Mouse (Mus musculus) brain, adult 2 months (tissue): Measurements from ENCODE around the gene Hddc3.

Source experiments
- DNase-seq: peaks from one replicate; pipeline ENCODE4 v3.0.0; 2011; ENCODE audit warnings: low read depth, low spot score

The Hddc3 gene

GRCm38 (mm10) chr7:80334848-80335247, 8.1 kb upstream of the Hddc3 start:
- no peak for DNase-seq

- DNase-seq = no peak
Measured at GRCm38 (mm10) chr7:80336932-80337331, 6.0 kb upstream of the Hddc3 start.

- DNase-seq = peak; percentile 58
Measured at GRCm38 (mm10) chr7:80339371-80339770, 3.5 kb upstream of the Hddc3 start.

- peak; percentile 99 for DNase-seq
Measured at GRCm38 (mm10) chr7:80339793-80340628, 2.9 kb upstream of the Hddc3 start.

GRCm38 (mm10) chr7:80340793-80341192, 2.1 kb upstream of the Hddc3 start, which contains the start of gene Unc45a:
TSS of gene Unc45a (minus strand) at chr7:80341005.
- DNase-seq = peak; percentile 92

- DNase-seq = no peak
Measured at GRCm38 (mm10) chr7:80341793-80342192, 1.1 kb upstream of the Hddc3 start.

- DNase-seq = no peak
Measured at GRCm38 (mm10) chr7:80343270-80344018, 540 bp downstream of the Hddc3 start.

- no peak for DNase-seq
Measured at GRCm38 (mm10) chr7:80346173-80346572, 3.3 kb downstream of the Hddc3 start.

- DNase-seq = no peak
Measured at GRCm38 (mm10) chr7:80346830-80347229, 3.9 kb downstream of the Hddc3 start.

- no peak for DNase-seq
Measured at GRCm38 (mm10) chr7:80347670-80348586, 5.0 kb downstream of the Hddc3 start.

- DNase-seq = no peak
Measured at GRCm38 (mm10) chr7:80350808-80351207, 7.9 kb downstream of the Hddc3 start.

- no peak for DNase-seq
Measured at GRCm38 (mm10) chr7:80352920-80353319, 10.0 kb downstream of the Hddc3 start.

GRCm38 (mm10) chr7:80356351-80356750, 13.4 kb downstream of the Hddc3 start:
- DNase-seq = no peak

GRCm38 (mm10) chr7:80357156-80357555, 14.3 kb downstream of the Hddc3 start:
- DNase-seq = peak; percentile 90

- DNase-seq = peak; percentile 29
Measured at GRCm38 (mm10) chr7:80358039-80358438, 15.1 kb downstream of the Hddc3 start.

GRCm38 (mm10) chr7:80360435-80360834, 17.5 kb downstream of the Hddc3 start:
- DNase-seq = no peak

- DNase-seq = no peak
Measured at GRCm38 (mm10) chr7:80365759-80366158, 22.9 kb downstream of the Hddc3 start.

- DNase-seq = no peak
Measured at GRCm38 (mm10) chr7:80367232-80367631, 24.3 kb downstream of the Hddc3 start.

GRCm38 (mm10) chr7:80368009-80368408, 25.1 kb downstream of the Hddc3 start:
- DNase-seq = no peak

- peak; percentile 51 for DNase-seq
Measured at GRCm38 (mm10) chr7:80368635-80369421, 25.9 kb downstream of the Hddc3 start.

GRCm38 (mm10) chr7:80369461-80369860, 26.6 kb downstream of the Hddc3 start:
- DNase-seq = peak; percentile 71
